Mouse (Mus musculus) ES-E14 (cell line): ENCODE measurements around the gene Irf1. TPM values are rescaled to one million over a fixed set of nuclear protein-coding genes. Genes with fewer than 3 reads are reported as not detected.

ENCODE experiments used
- DNase-seq: peaks from one replicate; pipeline ENCODE4 v3.0.0-alpha.2; 2013; ENCODE audit warnings: low read depth, low spot score
- H3K27ac ChIP-seq: 2 replicates; pipeline ENCODE4 v1.5.1; 2012; ENCODE audit warnings: low read depth, mild to moderate bottlenecking, low read length, moderate library complexity, mixed read lengths; ENCODE audit not compliant: poor library complexity, insufficient read depth, severe bottlenecking
- H3K36me3 ChIP-seq: 2 replicates; pipeline ENCODE4 v1.6.1; 2012; ENCODE audit warnings: mild to moderate bottlenecking, low read length, moderate library complexity, mixed read lengths; ENCODE audit not compliant: control insufficient read depth, poor library complexity, insufficient read depth, severe bottlenecking
- H3K4me1 ChIP-seq, 2 experiments: fragments of 150-350 bp in 1 of 2; sonication (generic) in 1 of 2; 2 replicates each; pipeline ENCODE4 v1.6.1; 2012; ENCODE audit warnings: low read length in 2 of 2, mild to moderate bottlenecking in 1 of 2, mixed read lengths in 1 of 2; ENCODE audit not compliant: control insufficient read depth in 2 of 2, insufficient read depth in 2 of 2, poor library complexity in 1 of 2
- H3K4me3 ChIP-seq, 2 experiments: fragments of 150-350 bp in 1 of 2; sonication (generic) in 1 of 2; 2 replicates each; pipeline ENCODE4 v1.5.1; 2012; ENCODE audit warnings: low read length in 2 of 2, low read depth in 1 of 2, mild to moderate bottlenecking in 1 of 2, mixed read lengths in 1 of 2; ENCODE audit not compliant: insufficient read depth in 1 of 2, poor library complexity in 1 of 2, severe bottlenecking in 1 of 2
- H3K9ac ChIP-seq: 2 replicates; pipeline ENCODE4 v1.6.1; 2012; ENCODE audit warnings: low read depth, mild to moderate bottlenecking, low read length, mixed read lengths; ENCODE audit not compliant: poor library complexity, insufficient read depth, severe bottlenecking
- H3K9me3 ChIP-seq: fragments of 150-350 bp; sonication (generic); 2 replicates; pipeline ENCODE4 v1.6.1; 2012; ENCODE audit warnings: low read depth, mild to moderate bottlenecking, low read length; ENCODE audit not compliant: control insufficient read depth, insufficient read depth
- CHD2 ChIP-seq: IDR thresholded peaks from 2 replicates; pipeline ENCODE4 v1.6.1; 2014; ENCODE audit warnings: mild to moderate bottlenecking, low read depth, low read length, inconsistent platforms
- HCFC1 ChIP-seq: IDR thresholded peaks from 2 replicates; pipeline ENCODE4 v1.6.1; 2012; ENCODE audit warnings: low read length, inconsistent platforms, borderline replicate concordance; ENCODE audit not compliant: insufficient read depth
- MAFK ChIP-seq: IDR thresholded peaks from 2 replicates; pipeline ENCODE4 v1.6.1; 2014; ENCODE audit warnings: mild to moderate bottlenecking, low read depth, low read length, inconsistent platforms; ENCODE audit not compliant: insufficient read depth
- ZC3H11A ChIP-seq: IDR thresholded peaks from 2 replicates; pipeline ENCODE4 v1.6.1; 2012; ENCODE audit warnings: low read depth, mild to moderate bottlenecking, inconsistent platforms, low read length, borderline replicate concordance
- ZNF384 ChIP-seq: IDR thresholded peaks from 2 replicates; pipeline ENCODE4 v1.6.1; 2012; ENCODE audit warnings: low read depth, low read length, inconsistent platforms
- in situ Hi-C, 2 experiments: fragments of 600-800 bp; cut with MboI; formaldehyde crosslinking; loops; one replicate each; pipeline ENCODE4 v1.15.1; 2025; ENCODE audit warnings: low sequenced_read_pairs in 2 of 2, inconsistent platforms in 1 of 2; ENCODE audit not compliant: unreplicated experiment in 2 of 2
- total RNA-seq: library from RNA; depleted of rRNA; stranded (reverse); fragments of 300-350 nt; gene quantifications from 2 replicates; pipeline ENCODE4 v1.2.3, GENCODE M21; 2012

The Irf1 gene
- total RNA-seq, 1 experiment: 28.0 TPM

- peaks cover 7 to 41% of the 10 kb centered on the region in 2 experiments for H3K4me1 ChIP-seq
- DNase-seq: no peak
- H3K36me3 ChIP-seq: peaks cover 20% of the 10 kb centered on the region
- H3K9ac ChIP-seq: no peak overlapping the region
- H3K9me3 ChIP-seq: no peaks in the 10 kb centered on the region
- H3K4me3 ChIP-seq: no peak overlapping the region
- in situ Hi-C loops: no loop called here
- no peak for TF ChIP-seq HCFC1
- no peak for TF ChIP-seq ZC3H11A
- no peak for TF ChIP-seq CHD2
- no peak for TF ChIP-seq MAFK
- no peak for TF ChIP-seq ZNF384
- H3K27ac ChIP-seq: peak overlapping the region; percentile 70; the same call in 1 of the 2 replicates
These were observed 11.5 kb downstream of the Irf1 start for GRCm38 (mm10) chr11:53781201-53781775.

DNA sequence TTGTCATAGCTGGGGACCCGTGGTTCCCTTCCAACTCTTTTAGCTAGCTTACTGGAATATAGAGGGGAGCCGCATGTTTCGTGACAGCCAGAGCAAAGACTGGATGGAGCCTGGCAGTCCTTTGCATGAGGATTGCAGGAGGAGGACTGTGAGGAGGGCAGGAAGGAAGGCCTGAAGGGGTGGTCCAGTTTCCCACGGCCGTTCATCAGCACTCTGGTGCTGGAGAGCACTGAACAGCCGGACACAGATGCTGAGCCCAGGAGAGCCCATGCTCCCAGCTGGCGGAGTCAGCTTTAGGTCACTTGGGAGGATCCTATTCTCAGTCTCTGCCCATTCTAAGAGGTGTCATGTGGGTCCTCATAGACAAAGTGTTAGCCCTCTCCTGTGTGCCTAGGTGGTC lies 12.2 kb downstream of the Irf1 start:
- H3K4me3 ChIP-seq: no peak overlapping the region
- no peaks in the 10 kb centered on the region for H3K9me3 ChIP-seq
- no peak overlapping the region for H3K9ac ChIP-seq
- peak overlapping the region; percentile 38; the same call in 1 of the 2 replicates for H3K27ac ChIP-seq
- peaks cover 14% of the 10 kb centered on the region for H3K36me3 ChIP-seq
- in situ Hi-C loops: no loop called here
- no peak for DNase-seq
- peaks cover 7 to 43% of the 10 kb centered on the region in 2 experiments for H3K4me1 ChIP-seq
- no peak for TF ChIP-seq MAFK
- TF ChIP-seq CHD2: no peak
- no peak for TF ChIP-seq HCFC1
- TF ChIP-seq ZC3H11A: no peak
- no peak for TF ChIP-seq ZNF384

- Histone ChIP-seq H3K4me3 (no peak overlapping the region), H3K27ac (peak overlapping the region; percentile 33; the same call in 1 of the 2 replicates), H3K9me3 (no peaks in the 10 kb centered on the region), H3K36me3 (peaks cover 4% of the 10 kb centered on the region), H3K4me1 (peaks cover 7 to 42% of the 10 kb centered on the region in 2 experiments), H3K9ac (no peak overlapping the region)
- no peak for DNase-seq
- in situ Hi-C loops: no loop called here
- TF ChIP-seq ZC3H11A (no peak), HCFC1 (no peak), CHD2 (no peak), MAFK (no peak), ZNF384 (no peak)
These were observed 13.5 kb downstream of the Irf1 start for GRCm38 (mm10) chr11:53783288-53783687.

- Histone ChIP-seq H3K27ac (no peak overlapping the region), H3K4me1 (peaks cover 7 to 50% of the 10 kb centered on the region in 2 experiments), H3K36me3 (no peaks in the 10 kb centered on the region), H3K9ac (no peak overlapping the region), H3K9me3 (no peaks in the 10 kb centered on the region), H3K4me3 (no peak overlapping the region)
- no peak for TF ChIP-seq CHD2
- peak; percentile 88 for TF ChIP-seq ZNF384
- in situ Hi-C loops: no loop called here
- no peak for DNase-seq
These were observed 15.6 kb downstream of the Irf1 start for GRCm38 (mm10) chr11:53785311-53785936.
